Mouse (Mus musculus) brain, adult 2 months (tissue): Measurements from ENCODE around the gene Utp11.

Experiments
- DNase-seq: peaks from one replicate; pipeline ENCODE4 v3.0.0; 2011; ENCODE audit warnings: low read depth, low spot score

Utp11 gene

DNA sequence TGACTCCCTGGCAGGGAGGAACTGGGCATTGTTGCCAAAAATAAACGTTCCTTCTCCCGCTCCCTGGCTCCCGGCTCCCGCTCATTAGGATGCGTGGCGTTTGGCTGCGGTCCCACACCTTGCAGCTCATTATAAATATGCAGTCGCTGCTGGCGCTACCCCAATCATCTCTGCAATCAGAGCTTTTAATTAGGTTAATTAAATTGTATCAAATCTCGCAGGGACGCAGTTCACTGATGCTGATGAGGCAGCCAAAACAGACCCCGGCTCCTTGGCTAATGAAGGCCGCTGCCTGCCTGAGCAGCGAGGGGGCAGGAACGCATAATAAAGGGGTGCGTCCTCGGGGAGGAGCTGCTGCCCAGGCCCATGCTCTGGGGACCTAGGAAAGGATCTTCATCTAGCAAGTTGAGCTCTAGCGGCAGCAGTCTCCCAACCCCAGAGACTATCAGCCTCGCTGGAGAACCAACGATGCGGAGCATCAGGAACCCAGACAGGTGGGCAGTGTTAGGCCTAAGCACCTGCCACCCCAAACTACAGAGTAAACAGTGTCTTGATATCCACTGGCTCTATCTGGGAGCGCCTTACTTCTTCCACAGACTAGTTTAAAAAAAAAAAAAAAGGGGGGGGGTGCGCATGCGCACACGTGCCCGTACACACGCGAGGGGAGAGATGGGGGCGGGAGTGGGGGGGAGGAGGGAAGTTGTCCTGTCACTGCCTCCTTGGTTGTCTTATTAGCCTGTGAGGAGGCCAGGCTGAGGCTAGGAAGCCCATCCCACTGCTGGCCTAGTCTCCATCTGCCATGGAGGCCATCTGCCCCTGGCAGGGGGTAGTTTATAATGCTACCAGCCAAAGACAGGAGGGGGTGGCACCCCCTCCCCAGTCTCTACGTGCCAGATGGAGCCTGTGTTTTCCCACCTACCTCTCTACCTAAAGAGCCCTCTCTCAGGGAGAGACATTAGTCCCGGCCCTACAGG, 20.8 kb downstream of the Utp11 start:
- DNase-seq = peak; percentile 81

DNA sequence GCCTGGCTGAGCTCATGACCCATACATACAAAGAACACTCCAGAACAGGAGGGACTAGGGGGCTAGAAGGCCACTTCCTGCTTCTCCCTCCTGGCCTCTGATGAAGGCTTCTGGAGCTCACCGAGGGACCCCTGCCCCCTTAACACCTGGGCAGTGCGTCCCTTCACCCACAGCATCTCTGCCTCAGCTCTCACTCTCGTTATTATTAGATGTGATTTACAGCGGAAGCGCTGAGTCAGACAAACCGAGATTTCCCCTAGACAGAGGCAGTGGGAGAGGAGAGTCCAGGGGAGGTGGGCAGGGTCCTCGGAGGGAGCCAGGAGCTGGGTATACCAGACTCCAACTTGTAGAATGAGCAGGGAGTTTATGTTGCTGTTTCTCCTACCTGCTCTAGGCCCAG, 21.8 kb downstream of the Utp11 start:
- no peak for DNase-seq

DNA sequence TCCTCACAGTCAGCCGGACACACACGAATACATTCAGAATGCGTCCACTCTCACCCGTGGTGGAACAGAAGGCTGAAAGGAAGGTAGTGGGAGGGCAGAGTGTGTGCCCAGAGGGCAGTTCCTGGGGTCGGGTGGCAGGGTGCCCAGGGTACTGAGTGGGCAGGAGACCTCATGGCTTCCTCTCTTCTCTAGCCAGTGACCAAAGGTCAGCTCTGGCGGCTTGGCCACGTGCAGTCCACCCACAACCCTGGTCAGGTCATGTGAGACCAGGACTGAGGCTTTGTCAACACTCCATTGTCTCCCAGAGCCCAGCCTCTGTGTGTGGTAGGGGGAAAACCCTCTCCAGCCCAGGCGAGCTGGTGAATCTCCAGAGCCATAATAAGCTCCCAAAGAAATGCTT, 23.2 kb downstream of the Utp11 start:
- DNase-seq = peak; percentile 69

DNA sequence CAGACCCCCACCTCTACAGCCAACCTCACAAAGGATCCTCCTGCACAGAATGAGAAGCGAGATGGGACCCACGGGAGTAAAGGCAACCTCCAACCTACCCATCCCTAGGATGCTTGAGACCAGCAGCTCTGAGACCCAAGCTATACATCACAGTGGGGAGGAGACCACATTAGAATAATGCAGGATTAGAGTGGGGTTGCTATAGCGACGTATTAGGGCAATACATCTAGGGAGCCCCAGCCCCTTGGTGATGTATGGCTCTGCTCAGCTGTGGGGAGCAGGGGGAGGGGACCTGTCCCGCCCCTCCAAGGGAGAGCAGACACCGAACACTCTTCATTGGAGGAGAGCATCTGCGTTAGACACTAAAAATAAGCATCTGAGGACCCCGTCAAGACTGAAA, 25.3 kb downstream of the Utp11 start:
- DNase-seq = no peak

DNA sequence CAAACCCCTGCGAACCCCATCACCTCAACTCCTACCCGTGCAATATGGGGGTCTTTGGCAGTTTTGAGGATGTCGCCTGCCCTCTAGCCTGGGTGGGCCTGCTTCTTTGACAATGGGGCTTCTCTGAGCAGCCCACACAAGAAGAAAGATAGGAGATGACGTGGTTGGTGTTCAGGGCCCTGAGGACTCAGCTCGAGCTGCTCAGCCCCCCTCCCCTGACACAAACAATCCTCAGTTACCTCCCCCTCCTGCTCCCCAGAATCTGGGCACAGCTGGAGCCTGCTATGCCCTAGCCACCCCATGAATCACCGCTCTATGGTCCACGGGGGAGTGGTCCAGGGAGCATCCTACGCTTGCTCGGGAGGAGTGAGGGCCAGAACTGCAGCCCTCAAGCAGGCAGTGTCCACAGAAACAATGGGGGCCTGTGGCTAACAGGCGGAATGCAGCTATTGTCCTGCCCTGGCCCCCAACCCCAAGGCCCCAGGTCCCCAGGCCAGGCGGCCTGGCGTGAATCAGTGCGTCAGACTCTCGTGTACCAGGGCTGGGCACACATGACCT, 25.8 kb downstream of the Utp11 start:
- DNase-seq = peak; percentile 88

DNA sequence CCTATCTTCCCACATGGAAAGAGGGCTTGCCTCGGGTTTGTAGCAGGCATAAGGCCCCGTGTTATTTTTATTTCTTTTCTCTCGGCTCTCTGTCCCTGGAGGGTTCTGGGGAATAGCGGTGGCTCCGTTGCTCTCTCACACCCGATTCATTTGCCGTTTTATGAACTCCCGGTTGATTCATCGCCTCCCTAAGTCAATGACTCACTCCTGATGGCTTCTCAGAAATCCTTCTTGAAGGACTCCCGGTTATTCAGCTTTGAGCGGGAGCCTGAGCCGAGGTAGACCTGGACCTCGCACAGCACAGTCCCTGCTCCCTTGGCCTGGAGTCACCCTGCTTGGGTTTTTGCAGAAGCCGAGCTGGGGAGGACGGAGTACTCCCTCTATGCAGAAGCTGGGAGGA, 28.8 kb downstream of the Utp11 start:
- peak; percentile 63 for DNase-seq

DNA sequence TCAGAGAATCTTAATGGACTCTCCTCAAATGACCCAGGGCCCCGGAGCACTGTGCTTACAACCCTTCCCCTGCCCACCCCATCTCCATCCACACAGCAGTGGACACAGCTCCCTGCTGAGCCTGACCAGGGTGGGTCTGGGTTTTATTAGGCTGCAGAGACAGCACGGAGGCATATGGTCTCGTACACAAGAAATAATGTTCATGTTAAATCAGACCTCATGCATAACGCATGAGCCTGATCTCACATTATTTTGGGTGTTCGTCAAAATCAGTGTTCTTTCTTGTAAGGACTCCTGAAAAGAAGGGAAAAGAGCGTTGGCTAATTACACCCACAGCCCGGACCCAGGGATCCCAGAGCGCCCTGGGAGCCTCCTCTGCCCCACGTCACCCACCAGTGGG, 29.2 kb downstream of the Utp11 start:
- DNase-seq = no peak

DNA sequence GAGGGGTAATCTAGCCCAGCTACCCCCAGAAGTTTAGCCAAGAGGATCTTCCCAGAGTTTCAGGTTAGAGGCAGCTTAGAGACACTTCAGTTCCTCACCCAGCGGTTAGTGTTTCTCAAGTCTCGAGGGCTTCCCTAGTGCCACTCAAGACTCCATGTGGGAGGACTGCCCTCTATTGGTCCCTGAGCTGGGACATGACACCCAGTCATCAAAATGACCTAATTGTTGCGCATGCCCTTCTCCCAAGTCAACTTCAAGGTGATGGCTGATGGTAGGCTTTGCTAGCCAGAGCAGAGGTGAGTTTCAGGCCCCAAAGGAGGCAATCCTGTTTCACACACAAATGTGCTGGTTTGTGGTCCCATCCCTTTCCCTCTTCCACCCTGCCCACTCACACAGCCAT, 30.4 kb downstream of the Utp11 start:
- peak; percentile 51 for DNase-seq

DNA sequence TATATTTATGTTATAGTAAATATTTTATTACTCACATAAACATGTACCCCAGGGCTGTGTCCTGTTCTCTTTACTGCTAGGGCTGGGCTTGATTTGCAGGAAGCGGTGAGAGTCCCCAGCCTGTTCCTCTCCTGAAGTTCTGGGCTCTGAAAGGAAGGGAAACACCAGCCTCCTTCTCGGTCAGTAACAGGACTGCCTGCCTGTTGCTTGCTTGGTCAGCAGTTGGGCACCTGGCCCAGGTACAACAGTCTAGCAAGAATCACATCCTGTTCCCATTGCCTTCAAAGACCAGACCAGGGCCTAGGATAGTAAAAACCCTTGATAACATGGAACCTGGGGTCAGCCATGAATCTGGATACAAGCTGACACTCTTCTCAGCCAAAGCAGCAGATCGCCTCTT, 32.8 kb downstream of the Utp11 start:
- no peak for DNase-seq

DNA sequence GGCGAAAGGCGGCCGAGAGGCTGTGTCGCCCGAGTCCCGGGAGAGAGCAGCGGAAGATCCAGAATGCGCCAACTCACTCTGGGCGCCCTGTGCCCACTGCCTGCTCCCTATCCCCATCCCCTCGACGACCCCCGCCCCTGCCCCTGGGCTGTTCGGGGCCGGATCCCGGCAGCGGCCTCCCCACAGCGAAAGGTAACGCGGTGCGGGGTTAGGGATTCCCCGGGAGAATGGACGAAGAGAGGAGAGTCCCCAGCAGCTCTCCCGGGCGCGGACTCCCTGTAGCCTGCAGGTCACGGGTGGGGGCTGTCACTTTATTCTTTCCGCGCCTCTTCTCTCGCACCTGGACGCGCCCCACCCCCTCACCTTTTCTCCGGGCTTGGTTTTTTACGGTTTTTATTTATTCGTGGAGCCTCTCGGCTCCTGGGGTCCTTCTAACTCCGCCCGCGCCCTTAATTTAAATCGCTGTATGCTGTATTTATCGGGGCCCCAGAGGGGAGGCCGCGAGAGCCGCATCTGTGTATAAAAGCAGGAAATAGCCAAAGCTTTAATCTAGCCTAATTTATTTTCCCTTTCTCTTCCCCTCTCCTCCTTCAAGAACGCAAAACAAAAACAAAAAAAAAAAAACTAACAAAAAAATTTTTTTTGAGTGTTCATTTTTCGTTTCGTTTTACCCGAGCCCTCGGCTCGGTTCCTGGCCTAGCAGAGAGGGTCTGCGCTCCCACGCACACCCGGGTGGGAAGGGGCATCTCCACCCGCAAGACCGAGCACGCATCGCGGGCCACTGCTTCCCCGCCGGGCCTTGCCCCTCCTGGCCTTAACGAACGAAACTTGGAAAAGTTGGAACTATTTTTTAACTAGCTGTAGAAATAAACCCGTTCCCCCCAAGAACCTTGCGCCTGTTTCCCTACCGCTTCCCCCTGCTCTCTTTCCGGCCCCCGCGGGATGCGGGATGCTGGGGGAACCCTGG, 33.9 kb downstream of the Utp11 start:
- no peak for DNase-seq

DNA sequence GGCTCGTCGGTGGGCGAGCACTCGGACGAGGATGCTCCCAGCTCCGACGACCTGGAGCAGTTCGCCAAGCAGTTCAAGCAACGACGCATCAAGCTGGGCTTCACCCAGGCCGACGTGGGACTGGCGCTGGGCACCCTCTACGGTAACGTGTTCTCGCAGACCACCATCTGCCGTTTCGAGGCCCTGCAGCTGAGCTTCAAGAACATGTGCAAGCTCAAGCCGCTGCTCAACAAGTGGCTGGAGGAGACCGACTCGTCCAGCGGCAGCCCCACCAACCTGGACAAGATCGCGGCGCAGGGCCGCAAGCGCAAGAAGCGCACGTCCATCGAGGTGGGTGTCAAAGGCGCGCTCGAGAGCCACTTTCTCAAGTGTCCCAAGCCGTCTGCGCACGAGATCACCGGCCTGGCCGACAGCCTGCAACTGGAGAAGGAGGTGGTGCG, 35.0 kb downstream of the Utp11 start:
- no peak for DNase-seq

DNA sequence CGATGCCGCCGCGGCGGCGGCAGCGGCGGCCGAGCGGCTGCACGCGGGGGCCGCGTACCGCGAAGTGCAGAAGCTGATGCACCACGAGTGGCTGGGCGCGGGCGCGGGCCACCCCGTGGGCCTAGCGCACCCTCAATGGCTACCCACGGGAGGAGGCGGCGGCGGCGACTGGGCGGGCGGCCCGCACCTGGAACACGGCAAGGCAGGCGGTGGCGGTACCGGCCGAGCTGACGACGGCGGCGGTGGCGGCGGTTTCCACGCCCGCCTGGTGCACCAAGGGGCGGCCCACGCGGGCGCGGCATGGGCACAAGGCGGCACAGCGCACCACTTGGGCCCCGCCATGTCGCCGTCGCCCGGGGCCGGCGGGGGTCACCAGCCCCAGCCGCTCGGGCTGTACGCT, 35.6 kb downstream of the Utp11 start:
- no peak for DNase-seq

DNA sequence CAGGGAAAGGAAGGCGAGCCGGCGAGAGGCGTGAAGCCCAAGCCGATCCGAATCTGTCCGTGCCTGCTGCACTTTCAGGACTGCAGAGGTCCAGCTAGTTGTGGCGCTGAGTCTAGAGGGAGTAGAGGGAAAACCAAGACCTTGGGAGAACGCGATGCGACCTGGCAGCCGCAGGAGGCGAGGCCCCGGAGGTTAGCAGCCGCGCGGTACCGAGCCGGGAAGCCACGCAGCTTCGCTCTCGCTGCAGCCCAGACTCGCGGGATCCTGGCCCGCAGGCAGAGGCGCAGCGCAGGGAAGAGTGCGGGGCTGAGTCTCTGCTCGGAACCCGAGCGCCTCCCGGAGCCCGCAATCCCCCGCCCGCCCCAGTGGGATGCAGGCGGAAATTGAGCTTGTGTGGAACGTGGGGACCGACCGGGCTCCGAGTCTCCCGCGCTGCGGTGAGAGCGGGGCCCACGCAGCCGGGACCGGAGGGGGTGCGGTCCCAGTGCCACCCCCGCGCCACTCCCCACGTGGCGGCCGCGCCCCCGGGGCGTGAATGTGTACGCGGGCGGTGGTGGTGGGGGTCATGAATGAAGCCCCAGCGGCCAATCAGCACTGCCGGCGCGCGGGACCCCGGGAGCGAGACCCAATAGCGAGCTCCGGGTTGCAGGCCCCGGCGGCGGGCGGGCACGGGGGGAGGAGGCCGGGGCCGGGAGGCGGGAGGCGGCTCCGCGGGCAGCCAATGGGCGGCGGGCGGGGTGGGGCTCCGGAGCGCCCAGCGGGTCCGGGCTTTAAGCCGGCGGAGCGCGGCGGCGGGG, 36.3 kb downstream of the Utp11 start:
- peak; percentile 90 for DNase-seq

DNA sequence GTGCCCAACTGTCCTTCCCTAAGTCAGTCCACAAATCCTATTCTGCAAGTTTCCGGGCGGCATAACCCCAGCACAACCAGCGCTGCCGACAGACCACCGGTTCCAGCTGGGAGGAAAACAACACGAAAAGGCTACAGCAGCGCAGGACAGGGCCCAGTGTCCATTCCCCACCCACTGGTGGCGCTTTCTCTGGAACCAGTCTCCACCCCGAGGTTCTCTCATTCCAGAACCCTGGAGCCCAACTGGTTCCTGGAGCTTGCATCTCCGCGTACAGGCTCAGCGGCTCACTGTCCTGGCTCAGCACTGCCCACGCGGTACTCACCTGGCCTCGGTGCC, 36.9 kb downstream of the Utp11 start, which contains the start of gene Pou3f1:
TSS of gene Pou3f1 (plus strand) at position 290 of the 336 bp plus-strand sequence.
- peak; percentile 57 for DNase-seq

DNA sequence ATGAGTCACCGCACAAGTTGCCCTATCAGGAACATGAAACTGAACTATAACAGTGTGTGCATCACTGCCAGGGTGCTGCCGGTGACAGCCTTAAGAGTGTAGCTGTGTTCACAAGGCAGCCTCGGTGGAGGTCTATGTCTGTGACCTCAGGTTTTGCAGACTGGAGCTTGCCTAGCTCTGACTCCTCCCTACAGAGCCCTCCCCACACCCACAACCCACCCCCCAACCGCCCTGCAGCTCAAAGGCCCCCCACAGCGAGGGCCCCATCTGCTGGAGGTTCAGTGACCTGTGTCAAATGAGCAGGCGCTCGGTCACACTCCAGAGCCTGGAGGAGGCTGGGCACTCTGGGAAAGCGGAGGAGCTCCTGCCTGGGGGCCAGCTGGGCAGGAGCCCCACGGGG, 40.5 kb downstream of the Utp11 start:
- DNase-seq = no peak

DNA sequence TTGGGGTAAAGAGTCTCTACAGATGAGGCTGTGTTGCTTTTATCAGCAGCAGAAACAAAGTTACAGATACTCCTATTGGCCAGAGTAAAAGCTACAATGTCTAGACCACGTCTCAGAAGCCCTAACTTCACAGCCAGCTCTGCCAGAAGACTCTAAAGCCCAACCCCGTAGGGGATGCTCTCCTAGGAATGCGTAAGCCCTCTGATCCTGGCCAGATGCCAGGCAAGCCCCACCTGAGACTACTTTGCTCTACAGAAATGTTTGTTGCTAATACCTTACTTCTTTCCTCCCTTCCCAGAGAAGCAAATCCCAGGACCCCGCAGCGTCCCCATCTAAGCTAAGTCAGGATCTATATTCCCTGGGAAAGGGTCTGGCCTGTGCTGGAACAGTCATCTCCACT, 45.5 kb downstream of the Utp11 start:
- DNase-seq = no peak

DNA sequence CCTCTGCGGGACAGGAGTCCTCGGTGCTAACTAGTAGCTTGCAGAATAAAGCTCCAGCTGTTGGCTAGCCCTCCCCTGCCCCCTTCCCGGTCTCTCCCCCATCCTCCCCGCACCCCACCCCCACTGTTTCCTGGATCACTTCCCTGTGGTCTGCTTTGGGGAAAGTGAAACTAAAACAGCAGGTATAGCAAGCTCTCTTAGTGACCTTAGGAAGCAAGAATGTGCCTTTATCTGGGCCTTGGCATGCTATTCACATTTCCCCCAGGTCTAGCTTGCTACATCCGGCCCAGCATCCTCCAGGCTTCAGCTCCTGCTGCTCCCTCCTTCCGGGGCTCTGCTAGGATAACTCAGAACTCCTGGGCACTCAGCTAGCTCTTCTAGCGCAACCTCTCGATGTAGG, 46.8 kb downstream of the Utp11 start:
- no peak for DNase-seq

DNA sequence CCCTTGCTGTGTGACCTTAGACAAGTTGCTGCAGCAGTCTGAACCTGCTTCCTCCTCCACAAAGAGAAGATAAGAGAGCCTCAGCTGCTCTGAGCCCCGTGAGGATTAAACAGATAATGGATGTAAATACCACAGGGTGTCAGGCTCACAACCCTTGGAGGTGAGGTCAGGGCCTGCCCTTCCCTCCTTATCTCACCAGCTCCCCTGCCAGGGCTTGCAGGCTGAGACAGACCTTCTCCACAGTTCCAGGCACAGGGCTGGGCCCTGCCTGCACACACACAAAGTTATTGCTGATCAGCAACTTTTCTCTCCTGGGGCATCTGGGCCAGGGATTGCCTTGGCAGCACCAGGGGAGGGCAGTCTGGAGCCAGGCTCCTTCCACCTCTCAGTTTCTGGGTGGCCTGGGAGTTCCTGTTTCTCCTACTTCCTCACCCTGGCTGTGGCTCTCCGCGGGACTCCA, 48.4 kb downstream of the Utp11 start:
- DNase-seq = no peak

DNA sequence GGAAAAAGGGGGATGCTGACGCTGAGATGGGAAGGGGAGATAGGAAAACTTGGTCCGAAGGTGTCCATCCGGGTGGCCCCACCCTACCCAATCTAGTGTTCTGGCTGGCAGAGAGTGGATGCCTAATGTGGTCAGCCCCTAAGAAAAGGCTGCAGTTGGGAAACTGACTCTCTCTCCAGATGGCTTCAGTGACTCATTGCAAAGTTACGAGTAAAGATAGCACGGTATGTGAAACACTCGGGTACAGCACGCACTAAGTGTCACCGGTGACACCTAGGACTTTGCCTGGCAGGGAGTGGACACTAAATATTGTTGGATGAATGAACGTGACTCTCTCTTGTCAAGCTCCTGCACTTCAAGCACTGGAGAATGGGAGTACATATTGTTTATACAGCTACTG, 49.5 kb downstream of the Utp11 start:
- peak; percentile 57 for DNase-seq

DNA sequence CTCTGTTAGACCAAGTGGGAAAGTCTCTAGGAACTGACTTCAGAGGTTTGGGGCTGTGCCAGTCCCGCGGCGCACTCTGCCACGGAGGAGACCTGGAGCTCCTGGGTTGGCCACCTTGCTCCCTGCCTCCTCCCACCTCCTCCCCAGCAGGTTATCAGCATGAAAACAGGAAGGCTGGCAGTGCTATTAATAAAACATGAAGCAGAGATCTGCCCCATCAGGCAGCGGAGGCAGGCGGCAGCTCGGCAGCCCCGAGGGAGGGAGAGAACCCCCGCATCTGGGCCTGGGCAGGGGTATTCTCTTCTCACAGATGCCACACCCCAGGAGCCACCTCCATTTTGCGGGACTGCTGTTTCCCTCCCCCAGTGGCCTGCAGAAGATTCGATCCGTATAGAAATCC, 53.7 kb downstream of the Utp11 start:
- no peak for DNase-seq

DNA sequence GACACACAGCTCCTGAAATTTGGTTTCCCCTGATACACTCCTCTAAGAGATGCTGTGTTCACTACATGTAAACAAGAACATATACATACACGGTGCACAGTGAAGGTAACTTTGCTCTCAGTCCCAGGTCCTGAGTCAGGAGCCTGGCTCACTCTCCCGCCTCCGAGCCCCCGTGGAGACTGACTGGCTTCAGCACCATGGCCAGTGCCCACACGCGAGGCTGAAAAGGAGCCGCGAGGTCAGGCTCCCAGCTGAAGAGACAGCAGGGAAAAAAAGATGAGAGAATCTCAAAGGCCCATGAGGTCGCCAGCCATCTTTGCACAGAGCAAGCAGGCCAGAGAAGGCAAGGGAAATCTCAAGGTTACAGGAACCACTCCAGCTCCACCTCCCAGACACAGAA, 60.1 kb downstream of the Utp11 start:
- no peak for DNase-seq
